Mouse (Mus musculus) layer of hippocampus, adult 18-20 months (tissue): ENCODE data around the gene Stk38. TPM values are rescaled to one million over a fixed set of nuclear protein-coding genes. Genes with fewer than 3 reads are reported as not detected.
"Not testable (repeated sequence)": the region's sequence is repeated elsewhere in the genome, so short reads cannot be mapped to it uniquely, and the experiment has no call there.

Source experiments
- DNase-seq, 2 experiments: peaks; one replicate each; pipeline ENCODE4 v3.0.0; 2022; ENCODE audit warnings: low spot score in 2 of 2
- total RNA-seq, 2 experiments: library from RNA; stranded (reverse); gene quantifications; 2 replicates each; pipeline ENCODE4 v1.2.3; 2021

Gene Stk38
- total RNA-seq, 2 experiments from 2014 or later = 41.2 to 43.2 TPM

DNA sequence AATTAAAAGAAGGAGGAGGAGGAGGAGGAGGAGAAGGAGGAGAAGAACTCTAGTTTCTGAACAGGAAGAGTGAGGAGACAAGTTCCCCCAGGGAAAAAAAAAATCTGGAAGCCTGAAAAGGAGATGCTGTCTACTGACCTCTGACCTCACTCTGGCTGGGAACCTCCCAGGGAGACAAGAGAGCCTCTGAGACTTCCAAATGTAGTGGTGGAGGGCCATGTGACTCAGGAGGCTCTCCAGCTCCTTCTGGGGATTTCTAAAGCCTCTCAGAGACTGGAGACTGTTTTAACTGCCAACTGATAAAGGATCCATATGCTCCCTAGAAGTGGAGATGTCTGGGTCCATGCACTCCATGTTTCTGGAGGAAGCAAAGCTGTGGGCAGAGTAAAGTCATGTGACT, 6.4 kb upstream of the Stk38 start:
- DNase-seq = no peak

- no peak for DNase-seq
Observed at GRCm38 (mm10) chr17:29009181-29009580, 1.4 kb upstream of the Stk38 start.

GRCm38 (mm10) chr17:29008326-29008650, 493 bp upstream of the Stk38 start:
- DNase-seq = no peak

DNA sequence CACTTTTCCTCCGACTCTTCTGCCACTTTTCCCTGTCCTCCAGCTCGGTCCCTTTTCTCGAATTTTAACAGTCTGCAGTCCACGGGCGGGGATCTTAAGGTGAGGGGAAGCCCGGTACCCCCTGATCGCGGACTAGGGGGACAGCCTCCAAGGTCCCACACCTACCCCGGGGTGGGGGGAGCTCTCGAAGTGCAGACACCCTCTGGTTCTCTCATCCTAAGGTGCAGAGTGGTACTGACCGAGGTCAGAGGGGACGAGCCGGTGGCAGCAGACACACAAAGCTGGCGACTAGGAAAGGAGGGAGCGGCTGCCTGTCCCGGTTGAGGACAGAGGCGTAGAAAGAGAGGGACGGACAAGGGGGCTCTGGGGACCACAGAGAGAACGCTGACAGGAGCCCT, 553 bp downstream of the Stk38 start:
- DNase-seq = no peak

- no peak for DNase-seq
Observed at GRCm38 (mm10) chr17:29006812-29007211, 983 bp downstream of the Stk38 start.

GRCm38 (mm10) chr17:29005002-29005401, 2.8 kb downstream of the Stk38 start:
- DNase-seq = no peak

DNA sequence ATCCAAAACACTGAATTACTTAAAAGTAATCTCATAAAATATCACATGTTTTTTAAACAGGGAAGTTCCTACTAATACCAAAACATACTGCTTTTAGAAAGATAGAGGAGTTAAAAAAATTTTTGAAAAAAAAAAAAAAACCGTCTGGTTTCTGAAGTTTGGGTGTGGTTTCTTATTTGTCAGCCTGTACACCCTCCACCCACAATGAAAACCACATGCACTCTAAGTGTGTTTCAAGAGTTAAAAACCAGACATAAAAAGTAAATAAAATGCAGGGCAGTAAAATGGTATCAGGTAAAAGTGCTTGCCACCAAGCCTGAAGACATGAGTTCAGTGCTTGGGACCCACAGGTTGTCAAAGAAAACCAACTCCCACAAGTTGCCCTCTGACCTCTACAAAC, 4.1 kb downstream of the Stk38 start:
- DNase-seq = no peak

GRCm38 (mm10) chr17:29000465-29000864, 7.3 kb downstream of the Stk38 start:
- no peak for DNase-seq

DNA sequence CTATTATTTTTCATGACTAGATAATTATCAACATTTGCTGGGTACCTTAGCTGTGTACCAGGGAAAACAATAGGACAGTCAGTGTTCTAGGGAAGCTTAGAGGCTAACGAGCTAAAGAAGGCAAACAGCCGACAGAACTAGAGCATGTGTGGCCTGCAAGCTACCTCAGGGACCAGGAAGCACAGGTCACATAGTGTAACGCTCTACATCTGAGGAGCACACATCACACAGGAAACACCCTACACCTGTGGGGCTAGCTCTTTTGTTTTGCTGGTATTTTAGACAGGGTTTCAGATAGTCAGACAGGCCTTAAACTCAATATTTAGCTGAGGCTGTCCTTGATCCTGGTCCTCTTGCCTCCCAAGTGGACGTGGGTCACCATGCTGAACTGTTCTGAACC, 13.2 kb downstream of the Stk38 start:
- DNase-seq = no peak

DNA sequence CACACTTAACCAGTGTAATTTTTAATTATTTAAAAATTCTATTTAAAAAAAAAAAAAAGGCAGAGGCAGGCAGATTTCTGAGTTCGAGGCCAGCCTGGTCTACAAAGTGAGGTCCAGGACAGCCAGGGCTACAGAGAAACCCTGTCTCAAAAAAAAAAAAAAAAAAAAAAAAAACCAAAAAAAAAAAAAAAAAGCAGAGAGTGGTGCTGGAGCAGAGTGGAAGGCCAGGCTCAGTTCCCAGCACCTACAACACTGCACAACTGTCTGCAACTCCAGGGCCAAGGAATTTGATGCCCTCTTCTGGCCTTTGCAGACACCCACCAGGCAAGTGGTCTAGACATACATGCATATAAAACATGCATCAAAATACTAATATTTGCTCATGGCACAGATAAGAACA, 14.8 kb downstream of the Stk38 start:
- DNase-seq = not testable (repeated sequence)

DNA sequence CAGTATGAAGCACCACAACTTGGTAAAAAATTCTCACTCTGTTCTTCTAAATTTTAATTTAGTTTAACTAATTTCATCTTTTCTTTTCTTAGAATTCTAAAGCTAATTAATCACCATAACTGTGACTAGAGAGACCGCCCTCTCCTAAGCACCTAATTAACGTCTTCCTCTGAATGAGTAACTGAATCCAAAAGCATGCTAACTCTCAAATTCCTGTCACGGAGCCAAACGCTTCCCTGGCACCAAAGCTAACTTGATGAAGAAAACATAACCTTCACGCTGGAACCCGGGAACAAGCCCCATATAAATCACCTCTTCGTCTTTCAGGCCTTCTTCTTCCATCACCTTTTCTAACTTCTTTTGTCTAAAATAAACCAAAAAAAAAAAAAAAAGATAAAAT, 15.7 kb downstream of the Stk38 start:
- DNase-seq = peak in 1 of 2 experiments; percentile 42

DNA sequence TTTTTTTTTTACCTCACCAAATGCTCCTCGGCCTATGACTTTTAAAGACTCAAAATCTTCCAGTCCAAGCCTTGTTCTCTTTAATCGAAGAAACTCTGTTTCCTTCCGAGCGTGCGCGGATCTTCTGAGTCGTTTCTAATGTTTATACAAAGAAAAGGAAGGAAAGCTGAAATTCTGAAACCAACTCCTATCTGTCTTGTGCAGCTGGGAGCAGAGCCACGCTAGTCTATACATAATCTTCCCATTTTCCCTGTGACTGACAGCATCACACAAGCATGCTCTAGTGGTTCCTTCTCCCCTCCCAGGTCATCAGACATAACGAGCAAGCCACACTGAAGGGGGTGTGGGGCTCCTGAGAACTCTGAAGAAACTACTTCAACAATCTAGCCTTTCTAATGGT, 16.5 kb downstream of the Stk38 start:
- no peak for DNase-seq

DNA sequence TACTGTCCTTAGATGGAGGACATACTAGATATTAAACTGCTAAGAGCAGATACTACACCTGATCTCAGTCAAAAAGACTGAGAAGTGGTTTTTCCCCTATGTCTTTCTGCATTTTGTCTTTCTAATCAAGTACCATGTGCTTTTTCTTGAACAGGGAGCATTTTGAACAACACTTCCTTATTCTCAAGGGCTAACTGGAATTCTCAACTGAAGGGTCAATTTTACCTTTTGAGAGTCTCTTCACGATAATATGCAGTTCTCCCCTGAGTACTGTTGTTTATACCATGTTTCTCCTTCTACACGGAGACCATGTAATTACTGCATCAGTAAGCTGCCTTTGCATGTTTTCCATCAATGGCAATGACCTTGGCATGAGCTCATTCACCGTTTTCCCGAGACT, 17.7 kb downstream of the Stk38 start:
- no peak for DNase-seq

DNA sequence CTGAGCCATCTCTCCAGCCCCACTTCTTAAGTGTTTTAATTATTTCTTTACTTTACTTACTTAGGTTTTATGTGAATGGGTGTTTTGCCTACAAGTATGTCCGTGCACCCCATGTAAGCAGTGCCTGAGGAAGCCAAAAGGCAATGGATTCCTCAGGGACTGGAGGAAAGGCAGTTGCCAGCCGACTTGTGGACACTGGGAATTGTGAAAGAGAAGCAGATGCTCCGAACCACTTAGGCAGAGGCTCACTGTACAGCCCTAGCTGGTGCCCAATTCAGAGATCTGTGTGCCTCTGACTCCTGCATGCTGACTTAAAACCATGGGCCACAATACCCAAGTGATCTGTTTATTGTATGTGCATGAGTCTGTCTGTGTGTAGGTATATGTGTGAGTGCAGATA, 18.8 kb downstream of the Stk38 start:
- DNase-seq = no peak

- no peak for DNase-seq
Observed at GRCm38 (mm10) chr17:28988291-28988690, 19.5 kb downstream of the Stk38 start.

- peak in 1 of 2 experiments; percentile 29 for DNase-seq
Observed at GRCm38 (mm10) chr17:28987713-28988112, 20.1 kb downstream of the Stk38 start.

DNA sequence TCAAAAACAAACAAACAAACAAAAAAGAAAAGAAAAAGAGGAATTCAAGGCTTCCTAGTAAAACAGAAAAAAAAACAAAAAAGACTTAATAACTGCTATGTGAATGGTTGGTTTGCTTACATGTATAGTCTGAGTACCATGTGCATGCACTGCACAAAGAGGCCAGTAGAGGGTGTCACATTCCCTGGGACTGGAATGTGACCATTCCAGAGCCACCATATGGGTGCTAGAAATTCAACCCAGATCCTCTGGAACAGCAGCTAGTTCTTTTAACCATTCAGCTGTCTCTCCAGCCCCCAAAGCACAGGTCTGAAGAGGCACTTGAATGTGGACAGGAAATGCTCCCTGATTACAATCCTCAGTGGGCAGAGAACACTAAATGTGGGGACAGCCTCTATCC, 21.0 kb downstream of the Stk38 start:
- no peak for DNase-seq

DNA sequence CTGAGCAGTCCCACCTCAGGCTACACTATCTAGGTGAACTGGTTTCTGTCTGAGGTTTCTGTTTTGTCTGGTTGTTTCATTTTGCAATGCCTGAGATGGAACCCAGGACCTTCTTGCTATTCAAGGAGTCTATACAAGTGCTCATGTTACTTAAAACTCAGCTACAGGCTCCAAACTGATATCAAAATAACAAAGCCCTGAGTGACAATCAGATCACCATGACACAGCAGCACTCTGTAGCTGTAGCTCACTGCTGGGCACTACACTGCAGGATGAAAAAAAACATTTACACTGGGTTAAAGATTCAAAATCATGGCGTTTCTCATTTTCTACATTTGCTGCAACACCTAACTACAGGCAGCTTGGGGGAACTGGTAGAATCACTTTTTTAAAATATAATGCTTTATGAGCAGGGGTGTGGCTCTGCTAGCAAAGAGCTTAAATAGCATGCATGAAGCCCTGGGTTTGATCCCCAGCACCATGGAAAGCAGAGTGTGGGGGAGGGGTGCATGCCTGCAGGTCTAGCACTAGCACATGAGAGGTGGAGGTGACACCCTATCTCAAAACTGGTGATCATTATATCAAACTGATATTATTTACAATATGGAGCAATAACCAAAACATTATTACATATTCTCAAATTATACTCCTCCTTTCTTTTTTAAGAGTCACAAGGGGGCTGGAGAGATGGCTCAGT, 22.9 kb downstream of the Stk38 start:
- no peak for DNase-seq

- no peak for DNase-seq
Observed at GRCm38 (mm10) chr17:28982591-28982990, 25.2 kb downstream of the Stk38 start.

- DNase-seq = no peak
Observed at GRCm38 (mm10) chr17:28981081-28981480, 26.7 kb downstream of the Stk38 start.

DNA sequence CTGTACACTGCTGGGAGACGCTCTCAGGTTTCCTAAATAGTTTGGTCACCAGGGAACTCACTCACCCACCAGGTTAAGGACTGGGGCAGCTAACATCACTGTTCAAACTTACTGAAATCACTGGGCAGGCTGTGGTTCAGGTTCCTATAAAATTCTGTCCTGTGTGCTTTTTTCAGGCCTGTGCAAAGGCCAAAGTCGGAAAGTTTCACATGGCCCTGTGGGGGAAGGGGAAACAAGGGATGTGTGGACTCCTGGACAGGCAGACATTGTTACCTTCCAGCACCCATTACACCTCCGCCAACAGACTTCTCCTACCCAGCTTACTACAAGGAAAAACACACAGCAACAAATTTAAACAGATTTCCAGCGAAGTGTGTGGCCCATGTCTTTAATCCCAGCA, 28.7 kb downstream of the Stk38 start:
- DNase-seq = no peak

DNA sequence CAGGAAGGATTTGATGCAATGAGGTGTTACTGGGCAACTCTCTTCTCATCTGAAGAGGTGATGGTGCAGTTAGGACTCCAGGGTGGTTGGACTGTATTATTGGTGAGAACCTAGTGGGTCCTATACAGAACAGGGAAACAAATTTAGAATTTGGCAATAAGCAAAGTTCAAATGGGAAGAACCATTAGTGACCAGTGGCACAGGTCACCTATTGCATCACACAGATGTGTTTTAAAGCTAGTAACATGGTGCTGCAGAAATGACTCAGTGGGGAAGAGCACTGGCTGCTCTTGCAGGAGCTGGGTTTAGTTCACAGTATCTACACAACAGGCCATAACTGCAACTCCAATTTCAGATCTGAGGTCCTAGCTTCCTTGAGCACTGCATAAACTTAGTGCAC, 37.7 kb downstream of the Stk38 start:
- DNase-seq = no peak

- no peak for DNase-seq
Observed at GRCm38 (mm10) chr17:28967021-28967610, 40.7 kb downstream of the Stk38 start.
